Mouse (Mus musculus) stomach, postnatal 0 days (tissue): ENCODE data around the gene Brsk1.

Experiments
- CTCF ChIP-seq: IDR thresholded peaks from 2 replicates; pipeline ENCODE4 v1.5.1; 2016; ENCODE audit warnings: antibody characterized with exemption, low read depth, mild to moderate bottlenecking, moderate library complexity
- EP300 ChIP-seq: optimal IDR thresholded peaks from 2 replicates; pipeline ENCODE3; 2016; ENCODE audit warnings: antibody characterized with exemption

GRCm38 (mm10) chr7:4719276-4719675 lies 28.9 kb downstream of the Brsk1 start:
- no peak for TF ChIP-seq CTCF
- TF ChIP-seq EP300, result no peak
